Mouse (Mus musculus) ES-Bruce4 (cell line): ENCODE measurements around the gene Fam83d. TPM values are rescaled to one million over a fixed set of nuclear protein-coding genes. Genes with fewer than 3 reads are reported as not detected.
A peak's percentile ranks its signal among the peaks of the same experiment; 100 is the strongest.

Source experiments
- H3K27ac ChIP-seq: 2 replicates; pipeline ENCODE4 v1.5.1; 2012; ENCODE audit warnings: low read length, inconsistent platforms; ENCODE audit not compliant: insufficient read depth
- H3K27me3 ChIP-seq: 2 replicates; pipeline ENCODE4 v1.6.1; 2012; ENCODE audit warnings: mild to moderate bottlenecking, low read length, inconsistent platforms; ENCODE audit not compliant: control insufficient read depth, poor library complexity, insufficient read depth, severe bottlenecking
- H3K36me3 ChIP-seq: 2 replicates; pipeline ENCODE4 v1.6.1; 2012; ENCODE audit warnings: inconsistent platforms, mild to moderate bottlenecking, low read length, moderate library complexity; ENCODE audit not compliant: control insufficient read depth, poor library complexity, insufficient read depth, severe bottlenecking
- H3K4me1 ChIP-seq: one replicate; pipeline ENCODE4 v1.8.1; 2011; ENCODE audit warnings: low read length; ENCODE audit not compliant: control insufficient read depth, insufficient read depth
- H3K4me3 ChIP-seq: 2 replicates; pipeline ENCODE4 v1.5.1; 2011; ENCODE audit warnings: low read depth, mild to moderate bottlenecking, low read length
- H3K9ac ChIP-seq: 2 replicates; pipeline ENCODE4 v1.6.1; 2012; ENCODE audit warnings: low read depth, mild to moderate bottlenecking, inconsistent platforms; ENCODE audit not compliant: poor library complexity, severe bottlenecking
- H3K9me3 ChIP-seq: replicated peaks from 2 replicates; pipeline ENCODE4 v1.6.1; 2012; ENCODE audit warnings: mild to moderate bottlenecking, low read length, inconsistent platforms; ENCODE audit not compliant: control insufficient read depth, poor library complexity, insufficient read depth, severe bottlenecking
- CTCF ChIP-seq: IDR thresholded peaks from one replicate; pipeline ENCODE4 v1.8.1; 2011; ENCODE audit warnings: low read depth, low read length
- EP300 ChIP-seq: IDR thresholded peaks from 2 replicates; pipeline ENCODE4 v1.6.1; 2011; ENCODE audit warnings: low read depth, low read length; ENCODE audit not compliant: insufficient read depth
- POLR2A ChIP-seq: IDR thresholded peaks from one replicate; pipeline ENCODE4 v1.8.1; 2011; ENCODE audit warnings: low read length; ENCODE audit not compliant: insufficient read depth
- polyA plus RNA-seq: library from polyadenylated mRNA; stranded (reverse); fragments of >200 nt; gene quantifications from 2 replicates; pipeline ENCODE4 v1.2.4, GENCODE M21; 2011; ENCODE audit warnings: low read depth; ENCODE audit not compliant: missing spikeins, insufficient read depth, insufficient read length

Gene Fam83d
- polyA plus RNA-seq, 1 experiment = 22.4 TPM

GRCm38 (mm10) chr2:158742431-158742830 lies 25.5 kb upstream of the Fam83d start:
- Histone ChIP-seq H3K4me1 (no peaks in the 10 kb centered on the region), H3K27me3 (no peaks in the 10 kb centered on the region), H3K9ac (no peak overlapping the region), H3K4me3 (no peak overlapping the region), H3K27ac (no peak overlapping the region), H3K36me3 (no peaks in the 10 kb centered on the region), H3K9me3 (no peaks in the 10 kb centered on the region)
- peak; percentile 20 for TF ChIP-seq CTCF
- TF ChIP-seq POLR2A = no peak
- no peak for TF ChIP-seq EP300

GRCm38 (mm10) chr2:158743518-158744141 lies 24.3 kb upstream of the Fam83d start:
- Histone ChIP-seq H3K27ac (no peak overlapping the region), H3K27me3 (no peaks in the 10 kb centered on the region), H3K4me3 (no peak overlapping the region), H3K9ac (no peak overlapping the region), H3K36me3 (no peaks in the 10 kb centered on the region), H3K9me3 (no peaks in the 10 kb centered on the region), H3K4me1 (no peaks in the 10 kb centered on the region)
- TF ChIP-seq EP300 (no peak), POLR2A (no peak)

GRCm38 (mm10) chr2:158745049-158745482 lies 22.8 kb upstream of the Fam83d start:
- no peaks in the 10 kb centered on the region for H3K27me3 ChIP-seq
- no peak overlapping the region for H3K9ac ChIP-seq
- H3K36me3 ChIP-seq = no peaks in the 10 kb centered on the region
- H3K9me3 ChIP-seq = no peaks in the 10 kb centered on the region
- no peaks in the 10 kb centered on the region for H3K4me1 ChIP-seq
- TF ChIP-seq POLR2A (no peak), CTCF (peak; percentile 4)
- no peak overlapping the region for H3K27ac ChIP-seq
- H3K4me3 ChIP-seq = no peak overlapping the region

- H3K27ac ChIP-seq = no peak overlapping the region
- TF ChIP-seq EP300 (no peak), POLR2A (no peak), CTCF (no peak)
- H3K27me3 ChIP-seq = no peaks in the 10 kb centered on the region
- H3K9me3 ChIP-seq = no peaks in the 10 kb centered on the region
- no peaks in the 10 kb centered on the region for H3K36me3 ChIP-seq
- no peaks in the 10 kb centered on the region for H3K4me1 ChIP-seq
- no peak overlapping the region for H3K9ac ChIP-seq
- no peak overlapping the region for H3K4me3 ChIP-seq
These were observed 21.7 kb upstream of the Fam83d start for GRCm38 (mm10) chr2:158746164-158746563.

- no peaks in the 10 kb centered on the region for H3K36me3 ChIP-seq
- no peaks in the 10 kb centered on the region for H3K4me1 ChIP-seq
- TF ChIP-seq CTCF (no peak), POLR2A (no peak), EP300 (no peak)
- no peak overlapping the region for H3K9ac ChIP-seq
- no peak overlapping the region for H3K27ac ChIP-seq
- no peaks in the 10 kb centered on the region for H3K9me3 ChIP-seq
- H3K27me3 ChIP-seq = no peaks in the 10 kb centered on the region
- H3K4me3 ChIP-seq = no peak overlapping the region
These were observed 18.5 kb upstream of the Fam83d start for GRCm38 (mm10) chr2:158749366-158749765.

GRCm38 (mm10) chr2:158760231-158760630 lies 7.7 kb upstream of the Fam83d start:
- no peaks in the 10 kb centered on the region for H3K9me3 ChIP-seq
- no peaks in the 10 kb centered on the region for H3K27me3 ChIP-seq
- TF ChIP-seq POLR2A (no peak), EP300 (no peak), CTCF (no peak)
- H3K4me3 ChIP-seq = no peak overlapping the region
- no peaks in the 10 kb centered on the region for H3K36me3 ChIP-seq
- no peaks in the 10 kb centered on the region for H3K4me1 ChIP-seq
- H3K27ac ChIP-seq = no peak overlapping the region
- H3K9ac ChIP-seq = no peak overlapping the region
